Mouse (Mus musculus) thymus, postnatal 4 days (tissue): ENCODE results near the gene Serp2.

ENCODE experiments used
- DNase-seq: peaks from one replicate; pipeline ENCODE4 v3.0.0; 2021

The Serp2 gene

DNA sequence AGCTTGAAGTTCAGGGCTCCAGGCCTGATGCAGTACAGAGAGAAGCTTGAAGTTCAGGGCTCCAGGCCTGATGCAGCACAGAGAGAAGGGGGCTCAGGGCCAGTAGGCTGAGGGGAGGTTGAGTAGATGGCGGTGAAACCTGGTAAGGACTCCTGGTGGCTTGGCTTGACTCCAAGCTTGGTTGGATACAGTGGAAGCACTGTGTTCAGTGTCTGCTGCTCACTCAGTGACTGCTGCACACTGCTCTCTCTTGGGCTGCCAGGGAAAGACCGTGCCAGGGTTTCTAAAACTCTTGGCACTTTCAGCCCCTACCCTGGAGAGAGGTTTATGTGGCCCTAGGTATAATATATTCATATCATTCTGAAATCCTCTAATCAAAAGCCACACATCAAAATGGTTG lies 67.6 kb downstream of the Serp2 start:
- DNase-seq = no peak

DNA sequence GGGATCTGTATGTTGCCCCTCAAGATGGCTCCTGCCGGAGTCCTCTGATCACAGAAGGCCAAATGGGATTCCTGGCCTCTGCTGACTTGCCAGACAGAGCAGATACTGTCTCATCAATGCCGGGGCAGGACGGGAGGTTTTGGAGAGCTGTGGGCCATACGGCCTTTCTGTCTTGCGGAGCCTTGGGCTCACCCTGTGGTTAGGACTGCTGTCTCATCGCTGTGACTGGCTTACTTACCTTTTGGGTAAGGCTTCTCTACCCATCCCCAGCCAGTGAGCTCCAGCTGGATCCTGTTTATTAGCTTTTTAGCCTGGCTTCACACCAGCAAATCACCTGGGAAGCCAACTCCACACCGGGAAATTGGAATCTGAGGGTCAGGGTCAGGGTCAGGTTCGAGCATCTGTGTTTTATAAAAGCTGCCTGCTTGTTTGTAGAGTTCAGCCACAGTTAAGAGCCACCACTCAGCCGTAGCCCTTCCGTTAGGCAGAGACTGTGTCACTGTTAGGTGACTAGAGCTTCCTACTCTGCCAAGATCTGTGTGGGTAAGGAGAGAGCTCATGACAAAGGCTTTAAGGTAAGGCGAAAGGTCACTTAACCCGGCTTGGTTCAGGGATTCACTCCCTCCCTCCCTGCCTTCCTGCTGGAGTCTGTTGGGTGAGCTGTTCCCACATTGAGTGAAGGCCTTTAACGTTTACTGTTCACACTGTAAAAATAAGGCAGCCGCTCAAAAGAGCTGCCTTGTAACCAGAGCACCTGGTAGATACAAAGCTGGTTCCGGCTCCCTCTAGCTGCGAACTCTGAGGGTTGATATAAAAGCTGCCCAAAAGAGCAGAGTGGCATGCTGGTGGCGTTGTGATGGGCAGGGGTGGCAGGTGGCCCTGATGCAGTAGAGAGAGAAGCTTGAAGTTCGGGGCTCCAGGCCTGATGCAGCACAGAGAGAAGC lies 68.3 kb downstream of the Serp2 start:
- DNase-seq = peak; percentile 26

DNA sequence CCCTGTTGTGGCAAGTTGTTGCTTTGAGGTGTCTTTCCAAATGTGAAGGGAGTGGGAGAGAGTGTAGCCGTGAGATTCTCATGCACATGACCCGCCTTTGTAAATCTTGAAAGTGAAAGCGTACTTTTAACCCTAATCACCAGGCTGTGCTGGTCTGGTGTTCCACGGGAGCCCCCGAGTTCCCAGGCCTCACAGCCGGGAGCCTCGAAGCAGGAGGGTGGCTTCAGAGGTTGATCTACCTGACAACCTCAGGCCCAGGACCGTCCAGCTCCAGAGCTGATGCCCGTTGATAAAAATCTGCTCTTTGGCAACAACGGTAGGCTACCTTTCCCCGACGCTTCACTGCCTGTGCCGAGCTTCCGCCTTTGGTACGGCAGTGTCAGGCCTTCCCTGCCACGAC lies 69.1 kb downstream of the Serp2 start:
- DNase-seq = no peak

DNA sequence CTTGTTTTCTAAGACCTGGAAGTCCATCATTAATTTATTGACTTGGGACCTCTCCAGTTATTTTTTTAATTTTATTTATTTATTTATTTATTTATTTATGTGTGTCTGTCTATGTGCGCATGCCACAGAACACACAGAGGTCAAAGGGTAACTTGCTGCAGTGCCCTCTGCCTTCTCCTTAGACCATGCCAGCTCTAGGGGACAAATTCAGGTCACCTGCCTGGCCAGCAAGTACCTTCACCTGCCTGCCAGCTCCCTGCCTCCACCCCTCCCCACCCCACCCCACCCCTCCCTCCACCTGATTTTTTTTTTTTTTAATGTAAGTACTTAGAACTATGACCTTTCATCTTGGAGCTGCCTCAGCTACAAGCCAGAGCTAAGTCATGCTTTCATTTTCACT lies 73.0 kb downstream of the Serp2 start:
- no peak for DNase-seq
